9 mouse cellular contexts compared by ENCODE assay signal in genomic region chr6:82844432-82844831, GRCm38 (mm10).
DNase-seq lines count a peak whose midpoint lies in the region; ATAC-seq and TF ChIP-seq lines count a peak whose summit lies in the region.
"Had no signal": no experiment of that assay in that cellular context is flagged by ENCODE, and none has a peak within 500 bp of the region (broad histone marks: within the 10 kb centered on the region; RNA-seq: fewer than 3 reads in every experiment).

No protein-coding gene starts in this region.

- H3K4me3 ChIP-seq in kidney, embryonic 14.5 days (ENCODE audit: low read length), result no peak overlapping the region
- H3K4me3 ChIP-seq in ES-E14 (ENCODE audit: insufficient read depth in 1 of 2, low read depth in 1 of 2, low read length in 2 of 2, poor library complexity in 1 of 2, severe bottlenecking in 1 of 2), result no peak overlapping the region
- H3K4me3 ChIP-seq: forebrain, embryonic 10.5 days had no signal

- WGBS in kidney, embryonic 14.5 days, result 50% methylated on average over 3 of the region's 3 CpGs

- in situ Hi-C loops in ES-E14 (cut with MboI; ENCODE audit: low sequenced_read_pairs in 2 of 2, unreplicated experiment in 2 of 2), result no loop called here

- H3K4me2 ChIP-seq in kidney, embryonic 14.5 days (replicated peaks; ENCODE audit: low read depth, low read length), result no peak overlapping the region

- no peaks in the 10 kb centered on the region for H3K36me3 ChIP-seq in kidney, embryonic 14.5 days (ENCODE audit: control insufficient read depth, insufficient read depth, low read length)
- no peaks in the 10 kb centered on the region for H3K36me3 ChIP-seq in ES-E14 (ENCODE audit: control insufficient read depth, insufficient read depth, low read length, poor library complexity, severe bottlenecking)
- H3K36me3 ChIP-seq: forebrain, embryonic 10.5 days had no signal

- H3K9ac ChIP-seq in kidney, embryonic 14.5 days (ENCODE audit: low read depth, low read length), result no peak overlapping the region
- no peak overlapping the region for H3K9ac ChIP-seq in ES-E14 (ENCODE audit: insufficient read depth, low read depth, low read length, poor library complexity, severe bottlenecking)

- no peaks in the 10 kb centered on the region for H3K9me3 ChIP-seq in kidney, embryonic 14.5 days (ENCODE audit: control insufficient read depth, low read length)
- no peaks in the 10 kb centered on the region for H3K9me3 ChIP-seq in ES-E14 (ENCODE audit: control insufficient read depth, insufficient read depth, low read depth, low read length)

- no peaks in the 10 kb centered on the region for H3K4me1 ChIP-seq in kidney, embryonic 14.5 days (ENCODE audit: control insufficient read depth, insufficient read depth, low read length)
- no peaks in the 10 kb centered on the region for H3K4me1 ChIP-seq in ES-E14 (ENCODE audit: control insufficient read depth in 2 of 2, insufficient read depth in 2 of 2, low read length in 2 of 2, poor library complexity in 1 of 2)
- H3K4me1 ChIP-seq: forebrain, embryonic 10.5 days had no signal

- no peaks in the 10 kb centered on the region for H3K27me3 ChIP-seq in kidney, embryonic 14.5 days (ENCODE audit: control insufficient read depth, insufficient read depth, low read length)

- no peak overlapping the region for H3K27ac ChIP-seq in kidney, embryonic 14.5 days (ENCODE audit: low read depth, low read length)
- H3K27ac ChIP-seq in ES-E14 (ENCODE audit: insufficient read depth, low read depth, low read length, poor library complexity, severe bottlenecking), result no peak overlapping the region
- H3K27ac ChIP-seq: forebrain, embryonic 10.5 days had no signal

- no peak for DNase-seq in kidney, postnatal 14 days
- peak; percentile 41 for DNase-seq in ES-E14 (ENCODE audit: low read depth, low spot score)
- DNase-seq in embryo, embryonic 10.5 days (ENCODE audit: low spot score), result peak; percentile 45
- DNase-seq in natural killer cell, adult 2 months (ENCODE audit: low spot score in 2 of 2), result no peak
- DNase-seq in cerebellum, adult 11-12 months, result no peak
- no peak for DNase-seq in frontal cortex, postnatal 10 days (ENCODE audit: low spot score in 2 of 2)

- ATAC-seq in kidney, embryonic 14.5 days (ENCODE audit: low FRiP score, low TSS enrichment), result peak; percentile 29; the same call in 1 of the 2 replicates
- peak; percentile 19; the same call in 1 of the 2 replicates for ATAC-seq in neutrophil, adult 5-6 weeks (ENCODE audit: extremely low read depth, insufficient number of reproducible peaks, low FRiP score, poor library complexity, severe bottlenecking)

TF ChIP-seq in ES-E14, 5 proteins besides CTCF, POLR2A, EP300 and RAD21:
- no peak for TF ChIP-seq ZNF384 (IDR thresholded peaks at IDR 0.05; ENCODE audit: low read depth, low read length)
- no peak for TF ChIP-seq HCFC1 (IDR thresholded peaks at IDR 0.05; ENCODE audit: borderline replicate concordance, insufficient read depth, low read length)
- no peak for TF ChIP-seq ZC3H11A (IDR thresholded peaks at IDR 0.05; ENCODE audit: borderline replicate concordance, low read depth, low read length)
- no peak for TF ChIP-seq CHD2 (IDR thresholded peaks at IDR 0.05; ENCODE audit: low read depth, low read length)
- no peak for TF ChIP-seq MAFK (IDR thresholded peaks at IDR 0.05; ENCODE audit: insufficient read depth, low read depth, low read length)

Comparison
In these comparisons a context has a peak if more than half of its experiments do, and no peak if none do; other contexts are left out.
1. DNase-seq: peak in ES-E14 (single experiment) and embryo, embryonic 10.5 days (single experiment); none in kidney, postnatal 14 days (single experiment), natural killer cell, adult 2 months (0 of 2), cerebellum, adult 11-12 months (single experiment) and frontal cortex, postnatal 10 days (0 of 2).